Mouse (Mus musculus): Measurements from ENCODE around the gene Lgi2. TPM values are rescaled to one million over a fixed set of nuclear protein-coding genes. Genes with fewer than 3 reads are reported as not detected.

The Lgi2 gene
- polyA plus RNA-seq, 1 experiment from 2014 or later: 4.6 TPM

GRCm38 (mm10) chr5:52570746-52571145 is 4.5 kb upstream of the Lgi2 start:
- H3K9me3 ChIP-seq (replicated peaks): peaks cover 9% of the 10 kb centered on the region; the same call in 1 of the 2 replicates
- H3K36me3 ChIP-seq: no peaks in the 10 kb centered on the region
- no peak for ATAC-seq (replicated peaks; ENCODE audit: low FRiP score)
- H3K4me3 ChIP-seq (replicated peaks): no peak overlapping the region
- H3K4me2 ChIP-seq: no peak overlapping the region
- H3K27ac ChIP-seq: no peak overlapping the region
- no peak overlapping the region for H3K9ac ChIP-seq
- 61% methylated on average over 6 of the region's 6 CpGs for WGBS
- peaks cover 3% of the 10 kb centered on the region; the same call in 1 of the 2 replicates for H3K27me3 ChIP-seq
- peaks cover 11% of the 10 kb centered on the region for H3K4me1 ChIP-seq

DNA sequence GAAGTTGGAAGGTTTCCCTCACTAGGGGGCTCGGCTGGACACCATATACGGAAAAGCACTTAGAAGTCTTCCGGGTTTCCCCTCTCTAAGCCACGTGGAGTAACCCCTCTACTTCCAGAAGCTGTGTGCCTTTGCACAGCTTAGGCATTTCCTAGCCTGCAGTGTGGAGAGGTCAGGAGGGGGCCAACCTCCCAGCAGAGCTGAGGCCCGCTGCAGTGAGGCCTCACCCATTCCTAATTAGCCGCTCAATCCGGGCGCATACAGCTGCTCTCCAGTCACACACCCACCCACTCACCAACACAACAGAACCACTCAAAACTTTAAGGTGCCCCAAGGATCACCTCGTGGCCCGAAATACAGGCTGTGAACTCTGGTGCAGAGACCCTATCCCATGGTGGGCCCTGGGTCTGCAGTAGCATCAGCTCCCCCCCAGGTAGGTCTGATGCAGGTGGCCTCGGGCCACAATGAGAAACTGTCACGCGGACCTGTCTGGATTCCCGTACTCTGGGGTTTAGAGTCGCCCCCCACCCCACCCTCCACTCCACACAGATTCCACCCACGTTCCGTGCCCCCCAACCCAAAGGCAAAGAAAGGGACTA is 949 bp downstream of the Lgi2 start:
- peaks cover 24% of the 10 kb centered on the region for H3K27me3 ChIP-seq
- H3K27ac ChIP-seq: no peak overlapping the region
- no peaks in the 10 kb centered on the region for H3K36me3 ChIP-seq
- H3K4me2 ChIP-seq: peak overlapping the region; percentile 98
- peaks cover 22% of the 10 kb centered on the region for H3K4me1 ChIP-seq
- H3K4me3 ChIP-seq (replicated peaks): peak overlapping the region; percentile 67
- peak overlapping the region; percentile 59 for H3K9ac ChIP-seq
- 4% methylated on average over 17 of the region's 17 CpGs for WGBS
- peaks cover 4% of the 10 kb centered on the region; the same call in 1 of the 2 replicates for H3K9me3 ChIP-seq (replicated peaks)
- ATAC-seq (replicated peaks; ENCODE audit: low FRiP score): peak; percentile 59

GRCm38 (mm10) chr5:52564351-52564750 is 1.9 kb downstream of the Lgi2 start:
- 52% methylated on average over 3 of the region's 3 CpGs for WGBS
- H3K4me3 ChIP-seq (replicated peaks): no peak overlapping the region
- no peak overlapping the region; the same call in 1 of the 2 replicates for H3K4me2 ChIP-seq
- no peak for ATAC-seq (replicated peaks; ENCODE audit: low FRiP score)
- H3K27me3 ChIP-seq: peaks cover 24% of the 10 kb centered on the region
- H3K4me1 ChIP-seq: peaks cover 20% of the 10 kb centered on the region
- no peak overlapping the region for H3K27ac ChIP-seq
- no peaks in the 10 kb centered on the region for H3K36me3 ChIP-seq
- no peak overlapping the region for H3K9ac ChIP-seq
- H3K9me3 ChIP-seq (replicated peaks): peaks cover 4% of the 10 kb centered on the region; the same call in 1 of the 2 replicates

DNA sequence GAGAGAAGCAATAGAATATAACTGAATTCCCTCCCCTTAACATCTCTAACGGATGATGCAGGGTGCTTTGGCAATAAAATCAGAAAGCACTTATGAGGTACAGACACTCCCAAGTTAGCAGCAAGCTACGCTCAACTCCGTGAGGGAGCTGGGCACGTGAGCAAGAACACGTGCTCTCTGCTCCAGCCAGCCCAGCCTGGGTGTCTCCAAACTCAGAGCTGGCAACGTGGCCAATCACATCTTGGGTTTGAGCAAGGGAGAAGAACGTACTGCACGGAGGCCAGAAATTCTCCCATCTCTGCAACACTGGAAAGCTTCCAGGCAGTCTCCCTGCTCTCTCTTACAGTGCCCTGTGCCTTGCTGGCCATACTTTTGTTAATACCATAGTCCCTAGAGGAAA is 6.0 kb downstream of the Lgi2 start:
- Histone ChIP-seq H3K9me3 (replicated peaks) (no peaks in the 10 kb centered on the region), H3K27me3 (peaks cover 15% of the 10 kb centered on the region; the same call in 1 of the 2 replicates), H3K27ac (no peak overlapping the region), H3K4me3 (replicated peaks) (no peak overlapping the region), H3K4me2 (no peak overlapping the region), H3K9ac (no peak overlapping the region), H3K4me1 (peaks cover 7% of the 10 kb centered on the region), H3K36me3 (no peaks in the 10 kb centered on the region)
- no peak for ATAC-seq (replicated peaks; ENCODE audit: low FRiP score)
- WGBS: 88% methylated on average over 8 of the region's 8 CpGs

DNA sequence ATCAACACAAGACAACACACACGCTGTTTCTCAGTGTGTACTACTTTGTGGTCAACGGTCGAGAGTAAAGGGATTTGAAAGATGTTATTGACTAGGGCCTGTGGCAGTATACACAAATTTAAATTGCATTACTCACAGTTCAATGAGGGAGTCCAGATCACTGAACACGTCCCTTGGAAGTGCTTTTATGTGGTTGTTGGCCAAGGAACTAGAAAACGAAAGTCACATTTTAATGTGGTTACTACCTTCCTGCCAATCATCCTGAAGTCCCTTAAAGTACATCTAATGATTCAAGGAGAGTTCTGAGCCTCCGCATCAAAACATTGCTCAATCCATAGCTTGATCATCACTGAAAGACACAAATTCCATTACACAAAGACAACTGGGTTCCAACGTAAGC is 10.7 kb downstream of the Lgi2 start:
- Histone ChIP-seq H3K4me2 (no peak overlapping the region), H3K27ac (no peak overlapping the region), H3K9ac (no peak overlapping the region), H3K4me3 (replicated peaks) (no peak overlapping the region), H3K4me1 (peaks cover 10% of the 10 kb centered on the region; the same call in 1 of the 2 replicates), H3K27me3 (no peaks in the 10 kb centered on the region), H3K36me3 (no peaks in the 10 kb centered on the region; the same call in 1 of the 2 replicates), H3K9me3 (replicated peaks) (no peaks in the 10 kb centered on the region)
- 78% methylated on average over 7 of the region's 7 CpGs for WGBS
- no peak for ATAC-seq (replicated peaks; ENCODE audit: low FRiP score)

DNA sequence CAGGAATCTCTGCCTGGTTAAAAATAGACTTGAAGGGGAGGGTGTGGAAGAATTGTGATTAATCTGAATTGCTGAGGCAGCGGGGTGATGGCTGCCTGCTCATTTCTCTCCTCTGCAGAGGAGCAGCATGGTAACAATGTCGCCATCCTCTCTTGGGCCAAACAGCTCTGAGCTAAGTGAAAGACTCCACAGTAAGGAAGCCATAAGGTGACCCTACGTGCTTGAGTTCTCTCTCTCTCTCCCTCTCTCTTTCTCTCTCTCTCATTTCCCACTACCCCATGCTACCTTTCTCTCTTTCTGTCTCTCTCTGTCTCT is 15.0 kb downstream of the Lgi2 start:
- Histone ChIP-seq H3K9me3 (replicated peaks) (no peaks in the 10 kb centered on the region), H3K9ac (no peak overlapping the region), H3K4me3 (replicated peaks) (no peak overlapping the region), H3K27me3 (no peaks in the 10 kb centered on the region), H3K36me3 (no peaks in the 10 kb centered on the region; the same call in 1 of the 2 replicates), H3K4me2 (no peak overlapping the region), H3K4me1 (peaks cover 10% of the 10 kb centered on the region; the same call in 1 of the 2 replicates), H3K27ac (no peak overlapping the region)
- 67% methylated on average over 3 of the region's 3 CpGs for WGBS
- no peak for ATAC-seq (replicated peaks; ENCODE audit: low FRiP score)

DNA sequence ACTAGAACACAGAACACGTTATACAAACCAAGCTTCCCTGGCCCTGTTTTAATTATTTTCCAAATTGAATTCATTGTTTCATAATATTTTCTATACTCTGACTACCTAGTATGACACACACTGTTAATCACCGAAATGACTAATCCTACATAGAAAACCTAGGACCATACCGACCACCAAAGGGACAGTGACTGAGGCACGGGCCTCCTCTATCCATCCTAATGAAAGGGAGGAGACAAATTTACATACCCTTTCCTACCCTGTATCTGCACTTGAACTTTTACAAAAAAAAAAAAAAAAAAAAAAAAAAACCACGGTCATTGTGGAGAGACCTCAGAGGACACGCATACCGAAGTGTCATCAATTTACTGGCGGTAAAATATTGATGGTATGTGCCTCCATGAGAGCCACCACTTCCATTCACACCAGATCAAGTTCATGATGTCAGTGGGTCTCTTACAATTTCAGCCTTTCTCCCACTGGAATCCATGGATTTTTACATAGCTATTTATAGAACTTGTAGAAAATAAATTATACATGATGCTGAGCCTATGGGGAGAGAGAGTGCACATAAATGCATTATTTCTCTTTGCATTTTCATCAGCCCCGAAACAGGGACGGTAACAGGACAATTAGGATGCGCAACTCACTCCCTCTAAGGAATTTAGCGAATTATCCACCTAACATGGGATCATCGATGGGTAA is 15.5 kb downstream of the Lgi2 start:
- no peak overlapping the region for H3K9ac ChIP-seq
- H3K4me1 ChIP-seq: peaks cover 10% of the 10 kb centered on the region; the same call in 1 of the 2 replicates
- no peak overlapping the region for H3K27ac ChIP-seq
- ATAC-seq (replicated peaks; ENCODE audit: low FRiP score): no peak
- H3K36me3 ChIP-seq: no peaks in the 10 kb centered on the region; the same call in 1 of the 2 replicates
- WGBS: 74% methylated on average over 13 of the region's 13 CpGs
- no peaks in the 10 kb centered on the region for H3K27me3 ChIP-seq
- no peak overlapping the region for H3K4me3 ChIP-seq (replicated peaks)
- no peaks in the 10 kb centered on the region for H3K9me3 ChIP-seq (replicated peaks)
- H3K4me2 ChIP-seq: no peak overlapping the region

DNA sequence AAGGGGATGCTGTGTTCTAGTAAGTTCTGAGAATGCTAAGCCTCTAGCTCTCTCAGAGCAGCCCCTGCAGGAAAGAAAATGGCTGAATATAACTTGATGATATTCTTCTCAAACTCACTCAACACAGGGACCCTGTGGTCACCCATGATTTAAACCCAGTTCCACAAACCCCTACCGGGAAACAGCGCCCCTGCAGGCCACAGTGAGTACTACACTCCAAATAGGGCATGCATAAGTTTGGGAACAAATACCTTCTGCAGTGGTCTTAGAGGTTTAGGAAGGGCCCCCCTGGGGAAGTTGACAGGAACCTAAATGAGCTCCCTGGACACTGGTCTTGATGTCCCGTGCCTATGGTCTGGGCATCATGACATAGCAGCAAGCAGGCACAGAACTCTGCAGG is 19.3 kb downstream of the Lgi2 start:
- no peaks in the 10 kb centered on the region for H3K9me3 ChIP-seq (replicated peaks)
- H3K4me3 ChIP-seq (replicated peaks): no peak overlapping the region
- H3K36me3 ChIP-seq: no peaks in the 10 kb centered on the region
- H3K9ac ChIP-seq: no peak overlapping the region
- no peak overlapping the region for H3K27ac ChIP-seq
- WGBS: 49% methylated on average over 3 of the region's 3 CpGs
- H3K27me3 ChIP-seq: no peaks in the 10 kb centered on the region
- no peak overlapping the region for H3K4me2 ChIP-seq
- H3K4me1 ChIP-seq: 0 out of 2 replicates have a peak, but pooled peaks cover 4% of the 10 kb centered on the region
- no peak for ATAC-seq (replicated peaks; ENCODE audit: low FRiP score)

DNA sequence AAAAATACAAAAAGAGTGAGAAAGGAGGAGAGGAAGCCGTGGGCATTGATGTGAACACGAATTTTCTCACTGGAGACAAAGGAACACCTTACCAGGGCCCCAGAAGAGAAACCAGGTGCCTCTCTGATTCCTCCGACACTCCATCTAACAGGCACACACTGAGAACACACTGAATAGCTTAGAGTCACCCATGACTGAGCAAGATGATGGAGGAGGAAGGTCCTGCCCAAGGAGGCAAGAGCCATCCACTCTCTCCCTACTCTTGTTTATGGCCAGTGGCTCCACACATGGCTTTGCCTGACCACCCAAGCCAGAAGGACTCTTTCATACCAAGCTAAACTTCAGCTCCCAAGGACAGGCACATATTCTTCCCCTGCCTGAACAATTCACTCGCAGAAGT is 22.5 kb downstream of the Lgi2 start:
- Histone ChIP-seq H3K4me3 (replicated peaks) (no peak overlapping the region), H3K4me1 (0 out of 2 replicates have a peak, but pooled peaks cover 7% of the 10 kb centered on the region), H3K9me3 (replicated peaks) (no peaks in the 10 kb centered on the region), H3K27ac (no peak overlapping the region), H3K27me3 (no peaks in the 10 kb centered on the region), H3K36me3 (no peaks in the 10 kb centered on the region), H3K9ac (no peak overlapping the region), H3K4me2 (no peak overlapping the region)
- peak; percentile 59; the same call in 1 of the 2 replicates for ATAC-seq (replicated peaks; ENCODE audit: low FRiP score)
- WGBS: 71% methylated on average over 4 of the region's 4 CpGs

GRCm38 (mm10) chr5:52540186-52540585 is 26.1 kb downstream of the Lgi2 start:
- Histone ChIP-seq H3K4me2 (no peak overlapping the region), H3K4me1 (peaks cover 23% of the 10 kb centered on the region), H3K9me3 (replicated peaks) (no peaks in the 10 kb centered on the region), H3K36me3 (0 out of 2 replicates have a peak, but pooled peaks cover 3% of the 10 kb centered on the region), H3K27ac (peak overlapping the region; percentile 65), H3K4me3 (replicated peaks) (no peak overlapping the region), H3K9ac (no peak overlapping the region), H3K27me3 (no peaks in the 10 kb centered on the region)
- 64% methylated on average over 3 of the region's 3 CpGs for WGBS
- no peak for ATAC-seq (replicated peaks; ENCODE audit: low FRiP score)

DNA sequence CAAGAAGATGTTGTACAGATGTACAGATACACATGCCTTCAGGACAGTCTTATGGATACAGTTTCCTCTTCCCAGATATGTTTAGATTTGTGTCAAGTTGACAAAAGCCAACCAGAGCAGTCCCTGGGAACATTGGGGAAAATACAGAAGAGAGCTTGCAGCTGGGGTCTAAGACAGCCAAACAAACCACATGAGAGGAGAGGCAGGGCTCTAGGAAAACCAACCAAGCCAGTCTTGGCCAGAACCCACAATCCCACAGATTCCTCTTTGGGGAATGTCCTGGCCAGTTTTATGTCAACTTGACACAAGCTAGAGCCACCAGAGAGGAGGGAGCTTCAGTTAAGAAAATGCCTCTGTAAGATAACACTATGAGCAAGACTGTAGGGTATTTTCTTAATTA is 26.8 kb downstream of the Lgi2 start:
- Histone ChIP-seq H3K4me1 (peaks cover 30% of the 10 kb centered on the region), H3K27ac (peak overlapping the region; percentile 65), H3K36me3 (0 out of 2 replicates have a peak, but pooled peaks cover 3% of the 10 kb centered on the region), H3K4me2 (no peak overlapping the region), H3K9ac (no peak overlapping the region), H3K9me3 (replicated peaks) (no peaks in the 10 kb centered on the region), H3K27me3 (no peaks in the 10 kb centered on the region), H3K4me3 (replicated peaks) (no peak overlapping the region)
- no peak for ATAC-seq (replicated peaks; ENCODE audit: low FRiP score)

DNA sequence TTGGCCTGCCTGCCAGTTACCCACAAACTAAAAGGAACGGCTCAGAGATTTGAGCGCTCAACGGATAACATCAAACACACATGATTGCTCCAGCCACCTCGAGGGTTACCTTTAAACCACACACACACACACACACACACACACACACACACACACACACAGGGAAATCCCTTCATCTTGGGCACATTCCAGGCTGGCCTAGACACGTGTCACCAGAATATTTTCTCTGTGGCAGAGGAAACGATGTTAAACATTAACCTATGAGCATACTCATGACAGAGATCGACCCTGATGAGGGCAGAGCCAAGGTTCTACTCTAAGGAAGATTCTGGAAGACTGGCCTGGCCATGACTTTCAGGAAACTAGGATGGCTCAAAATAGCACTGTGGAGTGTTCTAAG is 29.2 kb downstream of the Lgi2 start:
- Histone ChIP-seq H3K27ac (no peak overlapping the region), H3K9ac (no peak overlapping the region), H3K27me3 (no peaks in the 10 kb centered on the region), H3K36me3 (0 out of 2 replicates have a peak, but pooled peaks cover 3% of the 10 kb centered on the region), H3K4me1 (peaks cover 39% of the 10 kb centered on the region), H3K9me3 (replicated peaks) (no peaks in the 10 kb centered on the region), H3K4me2 (no peak overlapping the region), H3K4me3 (replicated peaks) (no peak overlapping the region)
- WGBS: 68% methylated on average over 7 of the region's 7 CpGs
- peak; percentile 68 for ATAC-seq (replicated peaks; ENCODE audit: low FRiP score)
